Mouse (Mus musculus): ENCODE measurements at regions not wholly inside any gene's neighbourhood (a gene's known extent, or its start where the extent isn't known, plus 50 kb on each side); places are given as distances from the start of the nearest gene placed in this dataset.
"Not testable (repeated sequence)": the region's sequence is repeated elsewhere in the genome, so short reads cannot be mapped to it uniquely, and the experiment has no call there.

- ATAC-seq, result no peak
- no peaks in the 10 kb centered on the region for H3K4me1 ChIP-seq (ENCODE audit: control insufficient read depth, insufficient read depth, low read length)
- no peaks in the 10 kb centered on the region for H3K36me3 ChIP-seq (ENCODE audit: control insufficient read depth, insufficient read depth, low read length)
- no peak overlapping the region for H3K4me3 ChIP-seq (ENCODE audit: low read depth, low read length)
- no peaks in the 10 kb centered on the region for H3K27me3 ChIP-seq (ENCODE audit: control insufficient read depth, insufficient read depth, low read depth, low read length)
- no peak overlapping the region for H3K4me2 ChIP-seq (ENCODE audit: low read length)
- no peak overlapping the region for H3K27ac ChIP-seq (ENCODE audit: low read length)
- no peaks in the 10 kb centered on the region for H3K9me3 ChIP-seq (replicated peaks; ENCODE audit: control insufficient read depth, low read length, poor library complexity, severe bottlenecking)
- no peak overlapping the region for H3K9ac ChIP-seq (ENCODE audit: low read depth, low read length)
- WGBS, result 57% methylated on average over 6 of the region's 6 CpGs
These were observed 343.8 kb downstream of the Edem1 start for GRCm38 (mm10) chr6:109172104-109172850.

DNA sequence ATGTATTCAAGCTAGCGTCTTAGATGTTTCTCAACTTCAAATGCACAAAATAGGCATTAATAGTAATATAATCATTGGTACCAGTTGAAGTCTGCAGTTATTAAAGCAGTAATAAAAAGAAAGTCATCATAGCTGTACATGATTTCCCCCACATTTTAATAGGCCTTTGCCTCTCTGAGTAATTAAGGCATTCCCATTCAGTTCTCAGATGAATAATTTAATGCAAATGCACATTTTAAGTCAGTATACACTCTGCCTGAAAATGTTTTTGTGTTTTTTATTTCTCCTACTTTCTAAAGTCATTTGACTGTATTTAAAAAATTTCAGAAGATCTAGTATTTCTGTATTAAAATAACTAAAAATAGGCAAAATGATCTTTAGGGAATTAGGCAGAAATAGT, 344.6 kb downstream of the Edem1 start:
- no peaks in the 10 kb centered on the region for H3K9me3 ChIP-seq (replicated peaks; ENCODE audit: control insufficient read depth, low read length, poor library complexity, severe bottlenecking)
- no peaks in the 10 kb centered on the region for H3K36me3 ChIP-seq (ENCODE audit: control insufficient read depth, insufficient read depth, low read length)
- H3K9ac ChIP-seq (ENCODE audit: low read depth, low read length), result no peak overlapping the region
- H3K4me3 ChIP-seq (ENCODE audit: low read depth, low read length), result no peak overlapping the region
- H3K4me1 ChIP-seq (ENCODE audit: control insufficient read depth, insufficient read depth, low read length), result no peaks in the 10 kb centered on the region
- ATAC-seq, result no peak
- no peak overlapping the region for H3K4me2 ChIP-seq (ENCODE audit: low read length)
- H3K27me3 ChIP-seq (ENCODE audit: control insufficient read depth, insufficient read depth, low read depth, low read length), result no peaks in the 10 kb centered on the region
- 64% methylated on average over 1 of the region's 1 CpGs for WGBS
- no peak overlapping the region for H3K27ac ChIP-seq (ENCODE audit: low read length)

DNA sequence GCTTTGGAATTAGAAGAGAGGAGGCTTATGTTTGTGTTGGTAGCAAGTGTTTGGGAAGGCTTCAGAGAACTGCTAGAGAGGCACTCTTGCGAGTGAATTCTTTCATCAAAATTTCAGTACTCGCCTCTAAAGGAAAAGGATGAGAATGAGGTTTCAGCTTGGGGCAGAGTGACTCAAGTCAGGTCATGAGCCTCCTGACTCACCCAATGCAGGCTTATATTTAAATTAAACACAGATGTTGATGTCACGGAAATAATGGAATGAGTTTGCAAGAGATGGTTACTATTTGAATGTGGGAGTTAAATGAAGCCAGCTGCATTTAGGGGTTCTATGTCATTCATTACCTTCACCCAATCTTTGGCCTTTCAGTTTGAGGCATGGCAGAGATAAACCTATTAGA, 348.4 kb downstream of the Edem1 start:
- Histone ChIP-seq H3K27ac (ENCODE audit: low read length) (no peak overlapping the region), H3K4me2 (ENCODE audit: low read length) (no peak overlapping the region), H3K4me3 (ENCODE audit: low read depth, low read length) (no peak overlapping the region), H3K4me1 (ENCODE audit: control insufficient read depth, insufficient read depth, low read length) (no peaks in the 10 kb centered on the region), H3K9ac (ENCODE audit: low read depth, low read length) (no peak overlapping the region), H3K36me3 (ENCODE audit: control insufficient read depth, insufficient read depth, low read length) (no peaks in the 10 kb centered on the region), H3K27me3 (ENCODE audit: control insufficient read depth, insufficient read depth, low read depth, low read length) (no peaks in the 10 kb centered on the region), H3K9me3 (replicated peaks; ENCODE audit: control insufficient read depth, low read length, poor library complexity, severe bottlenecking) (no peaks in the 10 kb centered on the region)
- 81% methylated on average over 3 of the region's 3 CpGs for WGBS
- ATAC-seq, result no peak

DNA sequence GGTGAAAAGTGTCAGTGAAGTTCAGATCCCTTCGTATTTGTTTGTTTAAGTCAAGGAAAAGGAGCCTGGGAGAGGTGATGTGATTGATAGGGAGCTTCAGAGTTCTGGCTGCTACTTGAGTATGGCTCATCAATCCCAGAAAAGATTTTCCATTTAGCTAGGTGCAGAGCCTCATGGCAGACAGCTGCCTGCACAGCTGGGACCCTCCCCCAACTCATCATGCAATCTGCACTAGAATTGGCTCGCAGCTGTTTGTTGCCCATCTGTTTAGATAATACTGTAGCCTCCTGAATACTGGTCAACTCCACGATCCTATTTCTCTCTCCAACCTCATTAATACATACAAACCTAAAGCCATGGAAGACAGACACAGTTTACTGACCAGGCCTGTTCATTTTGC, 354.4 kb downstream of the Edem1 start:
- no peak for ATAC-seq
- WGBS, result 66% methylated on average over 3 of the region's 3 CpGs
- Histone ChIP-seq H3K36me3 (ENCODE audit: control insufficient read depth, insufficient read depth, low read length) (no peaks in the 10 kb centered on the region), H3K9ac (ENCODE audit: low read depth, low read length) (no peak overlapping the region), H3K27ac (ENCODE audit: low read length) (no peak overlapping the region), H3K27me3 (ENCODE audit: control insufficient read depth, insufficient read depth, low read depth, low read length) (no peaks in the 10 kb centered on the region), H3K4me1 (ENCODE audit: control insufficient read depth, insufficient read depth, low read length) (no peaks in the 10 kb centered on the region), H3K4me3 (ENCODE audit: low read depth, low read length) (no peak overlapping the region), H3K4me2 (ENCODE audit: low read length) (no peak overlapping the region), H3K9me3 (replicated peaks; ENCODE audit: control insufficient read depth, low read length, poor library complexity, severe bottlenecking) (no peaks in the 10 kb centered on the region)

DNA sequence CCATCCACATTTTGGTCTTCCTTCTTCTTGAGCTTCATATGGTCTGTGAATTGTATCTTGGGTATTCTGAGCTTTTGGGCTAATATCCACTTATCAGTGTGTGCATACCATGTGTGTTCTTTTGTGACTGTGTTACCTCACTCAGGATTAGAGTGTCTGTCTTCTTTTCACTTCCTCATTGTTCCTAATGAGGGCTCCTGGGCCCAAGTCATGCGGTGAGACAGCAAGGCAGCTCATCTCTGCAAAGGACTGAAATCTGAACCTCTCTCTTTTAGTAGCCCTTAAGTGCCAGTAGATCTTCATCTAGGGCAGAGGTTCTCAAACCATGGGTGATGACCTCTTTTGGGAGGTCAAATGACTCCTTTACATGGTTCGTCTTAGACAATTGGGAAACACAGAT, 364.6 kb downstream of the Edem1 start:
- H3K4me3 ChIP-seq (ENCODE audit: low read depth, low read length); H3K4me1 ChIP-seq (ENCODE audit: control insufficient read depth, insufficient read depth, low read length); H3K9ac ChIP-seq (ENCODE audit: low read depth, low read length); H3K36me3 ChIP-seq (ENCODE audit: control insufficient read depth, insufficient read depth, low read length); H3K27me3 ChIP-seq (ENCODE audit: control insufficient read depth, insufficient read depth, low read depth, low read length); ATAC-seq; H3K4me2 ChIP-seq (ENCODE audit: low read length); H3K9me3 ChIP-seq (replicated peaks; ENCODE audit: control insufficient read depth, low read length, poor library complexity, severe bottlenecking); H3K27ac ChIP-seq (ENCODE audit: low read length): not testable (repeated sequence)
- WGBS, result 86% methylated on average over 2 of the region's 2 CpGs

DNA sequence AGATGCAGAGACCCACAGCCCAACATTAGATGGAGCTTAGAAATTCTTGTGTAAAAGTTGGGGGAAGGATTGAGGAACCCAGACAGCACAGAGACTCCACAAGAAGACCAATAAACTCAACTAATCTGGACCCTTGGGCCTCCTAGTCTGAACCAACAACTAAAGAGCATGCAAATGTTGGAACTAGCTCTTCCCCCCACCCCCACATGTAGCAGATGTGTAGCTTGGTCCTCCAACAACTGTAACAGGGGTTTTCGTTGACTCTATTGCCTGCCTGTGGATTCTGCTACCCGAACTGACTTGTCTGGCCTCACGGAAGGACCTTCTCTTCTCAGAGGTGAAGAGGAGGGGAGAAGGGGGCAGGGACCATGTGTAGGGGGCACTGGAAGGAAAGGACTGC, 365.2 kb downstream of the Edem1 start:
- Histone ChIP-seq H3K4me1 (ENCODE audit: control insufficient read depth, insufficient read depth, low read length) (no peaks in the 10 kb centered on the region), H3K27ac (ENCODE audit: low read length) (no peak overlapping the region), H3K9me3 (replicated peaks; ENCODE audit: control insufficient read depth, low read length, poor library complexity, severe bottlenecking) (no peaks in the 10 kb centered on the region), H3K4me2 (ENCODE audit: low read length) (no peak overlapping the region), H3K9ac (ENCODE audit: low read depth, low read length) (no peak overlapping the region), H3K4me3 (ENCODE audit: low read depth, low read length) (no peak overlapping the region), H3K36me3 (ENCODE audit: control insufficient read depth, insufficient read depth, low read length) (no peaks in the 10 kb centered on the region), H3K27me3 (ENCODE audit: control insufficient read depth, insufficient read depth, low read depth, low read length) (no peaks in the 10 kb centered on the region)
- ATAC-seq, result no peak
- 90% methylated on average over 3 of the region's 3 CpGs for WGBS

DNA sequence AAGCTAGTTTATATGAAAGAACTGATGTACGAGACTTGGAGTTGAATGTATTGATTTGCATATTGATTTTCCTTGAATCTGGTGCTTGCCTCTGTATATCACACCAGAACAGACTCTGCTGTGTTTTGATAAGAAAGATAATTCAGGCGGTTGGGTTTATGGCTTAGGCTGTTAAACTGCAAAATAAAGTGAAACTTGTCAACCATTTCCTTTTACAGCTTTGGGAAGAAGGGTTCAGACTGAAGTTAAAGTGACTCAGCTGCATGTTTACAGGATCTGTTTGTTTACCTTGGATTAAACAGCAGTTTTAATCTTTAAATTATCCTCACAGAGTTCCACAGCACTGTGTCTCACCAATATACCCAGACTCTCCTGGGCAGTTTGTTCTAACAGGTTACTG, 381.3 kb downstream of the Edem1 start:
- Histone ChIP-seq H3K4me1 (ENCODE audit: control insufficient read depth, insufficient read depth, low read length) (no peaks in the 10 kb centered on the region), H3K27ac (ENCODE audit: low read length) (no peak overlapping the region), H3K9me3 (replicated peaks; ENCODE audit: control insufficient read depth, low read length, poor library complexity, severe bottlenecking) (no peaks in the 10 kb centered on the region), H3K4me2 (ENCODE audit: low read length) (no peak overlapping the region), H3K9ac (ENCODE audit: low read depth, low read length) (no peak overlapping the region), H3K4me3 (ENCODE audit: low read depth, low read length) (no peak overlapping the region), H3K36me3 (ENCODE audit: control insufficient read depth, insufficient read depth, low read length) (no peaks in the 10 kb centered on the region), H3K27me3 (ENCODE audit: control insufficient read depth, insufficient read depth, low read depth, low read length) (no peaks in the 10 kb centered on the region)
- WGBS, result 78% methylated on average over 2 of the region's 2 CpGs
- no peak for ATAC-seq

- 86% methylated on average over 6 of the region's 6 CpGs for WGBS
- Histone ChIP-seq H3K4me1 (ENCODE audit: control insufficient read depth, insufficient read depth, low read length) (no peaks in the 10 kb centered on the region), H3K27me3 (ENCODE audit: control insufficient read depth, insufficient read depth, low read depth, low read length) (no peaks in the 10 kb centered on the region), H3K27ac (ENCODE audit: low read length) (no peak overlapping the region), H3K4me3 (ENCODE audit: low read depth, low read length) (no peak overlapping the region), H3K36me3 (ENCODE audit: control insufficient read depth, insufficient read depth, low read length) (no peaks in the 10 kb centered on the region), H3K4me2 (ENCODE audit: low read length) (no peak overlapping the region), H3K9ac (ENCODE audit: low read depth, low read length) (no peak overlapping the region), H3K9me3 (replicated peaks; ENCODE audit: control insufficient read depth, low read length, poor library complexity, severe bottlenecking) (no peaks in the 10 kb centered on the region)
- ATAC-seq, result no peak
These were observed 401.9 kb downstream of the Edem1 start for GRCm38 (mm10) chr6:109230391-109230790.

- H3K4me3 ChIP-seq (ENCODE audit: low read depth, low read length), result no peak overlapping the region
- H3K9ac ChIP-seq (ENCODE audit: low read depth, low read length), result no peak overlapping the region
- H3K9me3 ChIP-seq (replicated peaks; ENCODE audit: control insufficient read depth, low read length, poor library complexity, severe bottlenecking), result no peaks in the 10 kb centered on the region
- H3K36me3 ChIP-seq (ENCODE audit: control insufficient read depth, insufficient read depth, low read length), result no peaks in the 10 kb centered on the region
- no peaks in the 10 kb centered on the region for H3K27me3 ChIP-seq (ENCODE audit: control insufficient read depth, insufficient read depth, low read depth, low read length)
- no peaks in the 10 kb centered on the region for H3K4me1 ChIP-seq (ENCODE audit: control insufficient read depth, insufficient read depth, low read length)
- no peak overlapping the region for H3K27ac ChIP-seq (ENCODE audit: low read length)
- H3K4me2 ChIP-seq (ENCODE audit: low read length), result no peak overlapping the region
- WGBS, result 69% methylated on average over 3 of the region's 3 CpGs
- ATAC-seq, result no peak
These were observed 405.0 kb downstream of the Edem1 start for GRCm38 (mm10) chr6:109233426-109233825.
